7 mouse cellular contexts compared by ENCODE assay signal in the genomic region with DNA sequence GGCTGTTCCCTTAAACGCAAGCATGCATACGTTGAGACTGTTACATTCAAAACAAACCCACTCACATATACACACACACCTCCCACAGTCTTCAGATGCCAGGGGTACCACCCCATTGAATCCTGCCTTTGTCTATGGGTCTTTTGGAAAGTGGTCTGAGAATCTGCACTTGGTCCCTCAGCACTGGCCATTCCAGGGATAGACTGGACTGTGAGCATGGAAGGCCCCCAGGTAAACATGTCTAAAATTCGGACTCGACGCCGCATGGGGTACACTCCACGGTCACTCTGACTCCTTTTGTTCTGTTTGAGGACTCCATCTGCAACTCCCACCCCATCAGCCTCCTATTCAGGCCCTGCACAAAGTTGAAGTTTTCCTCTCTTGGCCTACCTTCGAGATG. TPM values are rescaled to one million over a fixed set of nuclear protein-coding genes. Genes with fewer than 3 reads are reported as not detected.
DNase-seq lines count a peak whose midpoint lies in the region; ATAC-seq lines count a peak whose summit lies in the region.

No protein-coding gene starts in this region.

- WGBS in lung, embryonic 15.5 days: 80% methylated on average over 8 of the region's 8 CpGs
- WGBS in forebrain, embryonic 16.5 days: 78% methylated on average over 8 of the region's 8 CpGs
- 81% methylated on average over 8 of the region's 8 CpGs for WGBS in limb, embryonic 13.5 days
- WGBS in stomach, embryonic 16.5 days: 71% methylated on average over 8 of the region's 8 CpGs
- 72% methylated on average over 8 of the region's 8 CpGs for WGBS in kidney, embryonic 14.5 days

- no peaks in the 10 kb centered on the region for H3K36me3 ChIP-seq in lung, embryonic 15.5 days
- no peaks in the 10 kb centered on the region for H3K36me3 ChIP-seq in forebrain, embryonic 16.5 days (ENCODE audit: control insufficient read depth, insufficient read depth)
- no peaks in the 10 kb centered on the region for H3K36me3 ChIP-seq in limb, embryonic 13.5 days
- H3K36me3 ChIP-seq in stomach, embryonic 16.5 days (ENCODE audit: control insufficient read depth, insufficient read depth, low read length): no peaks in the 10 kb centered on the region
- H3K36me3 ChIP-seq in kidney, embryonic 14.5 days (ENCODE audit: control insufficient read depth, insufficient read depth, low read length): no peaks in the 10 kb centered on the region

- H3K27me3 ChIP-seq in lung, embryonic 15.5 days: peaks cover 16% of the 10 kb centered on the region
- H3K27me3 ChIP-seq in forebrain, embryonic 16.5 days (replicated peaks; ENCODE audit: control insufficient read depth, insufficient read depth, low read length): 0 out of 2 replicates have a peak, but pooled peaks cover 2% of the 10 kb centered on the region
- H3K27me3 ChIP-seq in limb, embryonic 13.5 days: peaks cover 33% of the 10 kb centered on the region
- no peaks in the 10 kb centered on the region for H3K27me3 ChIP-seq in stomach, embryonic 16.5 days (ENCODE audit: control insufficient read depth, insufficient read depth, low read length)
- H3K27me3 ChIP-seq in kidney, embryonic 14.5 days (ENCODE audit: control insufficient read depth, insufficient read depth, low read length): peaks cover 10% of the 10 kb centered on the region

- ATAC-seq in lung, embryonic 15.5 days (ENCODE audit: borderline replicate concordance, extremely low read depth, low FRiP score, low TSS enrichment): no peak
- no peak; the same call in 1 of the 2 replicates for ATAC-seq in forebrain, embryonic 16.5 days
- 0 out of 2 replicates have a peak, but pooled peaks have one; percentile 2 for ATAC-seq in limb, embryonic 13.5 days (ENCODE audit: low FRiP score, low read depth)
- ATAC-seq in stomach, embryonic 16.5 days (ENCODE audit: insufficient read depth, low FRiP score): no peak
- no peak for ATAC-seq in kidney, embryonic 14.5 days (ENCODE audit: low FRiP score, low TSS enrichment)

- H3K9ac ChIP-seq in lung, embryonic 15.5 days: no peak overlapping the region
- 0 out of 2 replicates have a peak overlapping the region, but pooled peaks have one; percentile 81 for H3K9ac ChIP-seq in forebrain, embryonic 16.5 days (replicated peaks; ENCODE audit: low read depth, low read length)
- no peak overlapping the region for H3K9ac ChIP-seq in limb, embryonic 13.5 days
- H3K9ac ChIP-seq in stomach, embryonic 16.5 days (ENCODE audit: low read length): no peak overlapping the region
- H3K9ac ChIP-seq in kidney, embryonic 14.5 days (ENCODE audit: low read depth, low read length): no peak overlapping the region

- no peak overlapping the region for H3K27ac ChIP-seq in lung, embryonic 15.5 days
- no peak overlapping the region for H3K27ac ChIP-seq in forebrain, embryonic 16.5 days (ENCODE audit: low read length)
- no peak overlapping the region for H3K27ac ChIP-seq in limb, embryonic 13.5 days
- peak overlapping the region; percentile 6; the same call in 1 of the 2 replicates for H3K27ac ChIP-seq in stomach, embryonic 16.5 days (ENCODE audit: low read length)
- no peak overlapping the region for H3K27ac ChIP-seq in kidney, embryonic 14.5 days (ENCODE audit: low read depth, low read length)

- peak overlapping the region; percentile 97 for H3K4me2 ChIP-seq in lung, embryonic 15.5 days
- peak overlapping the region; percentile 81 for H3K4me2 ChIP-seq in forebrain, embryonic 16.5 days (ENCODE audit: low read length)
- peak overlapping the region; percentile 99 for H3K4me2 ChIP-seq in limb, embryonic 13.5 days (replicated peaks)
- peak overlapping the region; percentile 91 for H3K4me2 ChIP-seq in stomach, embryonic 16.5 days (ENCODE audit: low read depth, low read length)
- no peak overlapping the region; the same call in 1 of the 2 replicates for H3K4me2 ChIP-seq in kidney, embryonic 14.5 days (replicated peaks; ENCODE audit: low read depth, low read length)

- DNase-seq in lung, postnatal 25 days (ENCODE audit: low spot score): no peak
- no peak for DNase-seq in T-cell, adult 2 months (ENCODE audit: low spot score)

- peaks cover 12% of the 10 kb centered on the region; the same call in 1 of the 2 replicates for H3K4me1 ChIP-seq in lung, embryonic 15.5 days
- H3K4me1 ChIP-seq in forebrain, embryonic 16.5 days (replicated peaks; ENCODE audit: control insufficient read depth, insufficient read depth, low read length): peaks cover 11% of the 10 kb centered on the region
- H3K4me1 ChIP-seq in limb, embryonic 13.5 days: peaks cover 6% of the 10 kb centered on the region
- no peaks in the 10 kb centered on the region for H3K4me1 ChIP-seq in stomach, embryonic 16.5 days (ENCODE audit: control insufficient read depth, insufficient read depth, low read length)
- peaks cover 3% of the 10 kb centered on the region; the same call in 1 of the 2 replicates for H3K4me1 ChIP-seq in kidney, embryonic 14.5 days (ENCODE audit: control insufficient read depth, insufficient read depth, low read length)

- no peak overlapping the region for H3K4me3 ChIP-seq in lung, embryonic 15.5 days
- peak overlapping the region; percentile 73 for H3K4me3 ChIP-seq in forebrain, embryonic 16.5 days (replicated peaks; ENCODE audit: low read length)
- peak overlapping the region; percentile 53; the same call in 1 of the 2 replicates for H3K4me3 ChIP-seq in limb, embryonic 13.5 days
- H3K4me3 ChIP-seq in stomach, embryonic 16.5 days (replicated peaks; ENCODE audit: low read length): peak overlapping the region; percentile 57
- no peak overlapping the region; the same call in 1 of the 2 replicates for H3K4me3 ChIP-seq in kidney, embryonic 14.5 days (ENCODE audit: low read length)

- H3K9me3 ChIP-seq in lung, embryonic 15.5 days: no peaks in the 10 kb centered on the region
- no peaks in the 10 kb centered on the region for H3K9me3 ChIP-seq in forebrain, embryonic 16.5 days (ENCODE audit: control insufficient read depth, low read length)
- H3K9me3 ChIP-seq in limb, embryonic 13.5 days: no peaks in the 10 kb centered on the region
- H3K9me3 ChIP-seq in stomach, embryonic 16.5 days (replicated peaks; ENCODE audit: control insufficient read depth, low read length): no peaks in the 10 kb centered on the region
- H3K9me3 ChIP-seq in kidney, embryonic 14.5 days (ENCODE audit: control insufficient read depth, low read length): no peaks in the 10 kb centered on the region

RNA-seq across cellular contexts. Expression of a gene that starts 0.5 kb away (rescaled TPM):
- polyA plus RNA-seq in lung, embryonic 15.5 days (2015; fragmentation: Nextera tagmentation; extraction: Ambion mirVana): 0.16 and 0.20 TPM in 2 replicates
- polyA plus RNA-seq in forebrain, embryonic 16.5 days (2015; fragmentation: Nextera tagmentation; extraction: Ambion mirVana): 7.9 and 11.5 TPM in 2 replicates
- 0.10 and 0.19 TPM in 2 replicates for polyA plus RNA-seq in limb, embryonic 13.5 days (2015; fragmentation: Nextera tagmentation; extraction: Ambion mirVana)
- 3.2 and 3.5 TPM in 2 replicates for polyA plus RNA-seq in stomach, embryonic 16.5 days (2015; fragmentation: Nextera tagmentation; extraction: Ambion mirVana)
- polyA plus RNA-seq in kidney, embryonic 14.5 days (2014; fragmentation: Nextera tagmentation; extraction: Ambion mirVana): 0.08 TPM in 1 of 2 replicates, not detected in the other

Comparison
In these comparisons a context has a peak if more than half of its experiments do, and no peak if none do; other contexts are left out.
1. H3K4me3 ChIP-seq: peak in forebrain, embryonic 16.5 days (single experiment), limb, embryonic 13.5 days (single experiment) and stomach, embryonic 16.5 days (single experiment); none in lung, embryonic 15.5 days (single experiment) and kidney, embryonic 14.5 days (single experiment).